Mouse (Mus musculus) kidney, postnatal 4 days (tissue): Measurements from ENCODE around the gene Nrk.

Experiments
- DNase-seq, 2 experiments: peaks; one replicate each; pipeline ENCODE4 v3.0.0; 2021; ENCODE audit warnings: mixed read lengths in 2 of 2

Nrk gene

DNA sequence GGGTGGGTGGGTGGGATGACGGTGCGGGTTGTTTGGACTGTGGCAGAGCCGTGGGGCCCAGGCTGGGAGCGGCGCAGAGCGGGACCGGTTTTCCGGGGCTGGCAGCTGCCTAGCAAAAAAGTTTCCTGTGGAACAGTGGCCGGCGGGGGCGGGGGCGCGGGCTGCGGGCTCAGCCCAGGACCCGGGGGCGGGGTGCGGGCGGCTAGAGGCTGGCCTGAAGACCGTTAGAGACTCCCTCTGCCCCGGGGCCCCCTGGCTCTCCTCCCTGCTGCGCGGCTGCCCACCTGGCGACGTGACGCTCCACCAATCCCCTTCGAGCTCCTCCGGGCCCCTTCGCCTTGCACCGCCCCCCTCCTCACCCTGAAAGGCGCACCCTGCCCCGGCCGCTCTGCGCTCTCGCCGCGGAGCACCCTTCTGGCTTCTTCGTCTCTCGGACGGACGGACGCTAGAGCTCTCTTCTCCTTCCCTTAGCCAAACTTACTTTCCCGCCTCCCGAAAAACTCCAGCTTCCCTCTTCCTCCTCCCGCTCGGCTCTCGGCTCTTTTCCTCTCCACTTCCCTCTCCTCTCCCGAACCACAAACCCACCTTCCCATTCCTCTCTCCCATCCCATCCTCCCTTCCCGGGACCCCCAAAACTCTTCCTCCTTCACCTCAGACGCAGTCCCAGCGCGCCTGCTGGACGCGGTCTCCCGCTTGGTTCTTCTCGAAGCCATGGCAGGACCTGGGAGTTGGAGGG is at the start of gene Nrk:
Gene Nrk (plus strand): TSS at position 390 of the 736 bp plus-strand sequence.
- peak; percentile 38 to 57 for DNase-seq

DNA sequence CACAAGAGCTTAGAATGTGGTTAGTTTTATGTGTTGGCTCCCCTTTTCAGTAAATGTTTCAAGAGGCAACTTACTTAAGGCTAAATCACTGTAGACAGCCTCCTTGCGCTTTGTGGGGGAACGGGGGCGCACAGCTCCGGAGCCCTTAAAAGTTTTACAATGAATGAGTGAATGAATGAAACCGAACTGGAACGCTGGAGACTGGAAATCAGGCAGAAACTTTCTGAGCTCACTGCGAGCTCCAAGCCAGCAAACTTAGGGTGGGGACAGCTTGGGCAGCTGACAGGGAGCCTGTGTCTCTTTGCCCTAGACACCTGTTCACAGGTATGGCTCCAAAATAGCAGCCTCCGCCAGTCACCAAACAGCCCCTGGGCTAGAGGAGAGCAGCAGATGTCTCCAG is 864 bp upstream of the Nrk start:
- DNase-seq: peak in 1 of 2 experiments; percentile 4

DNA sequence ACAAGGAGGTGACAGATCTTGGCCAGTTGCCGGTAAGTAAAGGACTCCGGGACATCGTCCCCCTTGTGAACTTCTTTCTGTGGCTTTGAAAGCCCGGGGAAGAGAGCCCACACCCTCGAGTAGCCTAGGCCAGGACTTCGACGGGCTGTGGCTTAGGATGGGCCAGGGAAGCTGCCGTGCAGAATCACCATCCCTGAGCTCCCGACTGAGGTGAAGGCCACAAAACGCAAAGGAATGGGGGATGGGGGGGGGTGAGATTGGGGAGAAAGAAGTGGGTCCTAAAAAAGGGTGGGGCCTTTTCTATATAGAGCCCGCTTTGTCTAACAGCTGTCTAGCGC is 516 bp downstream of the Nrk start:
- DNase-seq: no peak

DNA sequence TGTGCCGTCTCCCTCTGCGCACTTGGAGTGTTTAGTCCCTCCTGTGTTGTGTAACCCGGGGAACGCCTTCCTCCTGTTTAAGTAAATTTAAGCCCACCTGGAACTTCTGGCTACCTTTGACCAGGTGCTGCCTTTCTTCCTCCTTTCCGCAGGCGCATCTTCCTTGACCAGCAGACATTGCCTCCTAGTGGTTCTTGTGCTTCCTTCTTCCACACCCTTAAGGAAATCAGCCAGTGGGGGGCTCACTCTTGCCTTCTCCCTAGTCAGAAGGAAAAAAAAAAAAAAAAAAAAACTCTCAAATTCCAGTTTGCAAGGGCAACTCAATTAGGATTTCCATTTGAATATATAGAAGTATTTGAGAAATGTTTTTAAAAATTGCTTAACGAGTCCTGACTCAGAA is 4.8 kb downstream of the Nrk start:
- DNase-seq: peak in 1 of 2 experiments; percentile 9

DNA sequence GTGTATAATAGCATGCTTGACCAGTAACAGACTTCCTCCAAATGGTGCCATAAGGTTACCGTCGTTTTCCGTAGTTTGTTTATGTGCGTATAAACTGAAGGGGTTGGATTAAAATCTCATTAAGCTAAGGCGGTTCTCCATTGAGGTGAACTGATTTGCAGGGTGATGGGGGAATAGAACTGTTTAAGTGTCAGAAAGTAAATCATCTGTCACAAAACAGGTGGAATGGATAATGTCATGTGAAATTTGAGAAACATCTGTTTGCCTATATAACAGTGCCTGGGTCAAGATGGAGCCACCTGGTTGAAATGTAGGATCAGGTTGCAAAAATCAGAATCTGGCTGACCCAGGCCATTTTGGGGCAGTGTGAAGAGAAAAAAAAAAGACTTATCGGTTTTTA is 29.7 kb downstream of the Nrk start:
- no peak for DNase-seq

DNA sequence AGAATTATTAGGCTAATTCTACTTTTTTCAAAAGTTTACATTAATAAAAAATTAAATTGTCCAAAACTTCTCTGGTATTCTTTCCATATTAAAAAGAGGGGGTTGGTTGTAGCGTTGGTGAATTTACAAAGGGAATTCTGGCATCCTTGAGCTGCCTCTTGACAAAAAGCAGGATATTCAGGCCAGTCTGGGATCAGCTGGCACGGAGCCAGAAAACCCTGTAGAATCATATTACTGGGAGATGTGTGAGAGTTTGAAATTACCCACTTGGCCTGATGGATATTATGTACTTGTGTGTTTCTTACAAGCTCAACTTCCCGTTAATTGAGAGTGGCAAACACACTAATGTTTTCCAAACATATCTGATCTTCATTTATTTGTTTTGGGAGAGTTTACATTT is 46.5 kb downstream of the Nrk start:
- DNase-seq: peak; percentile 2 to 24

DNA sequence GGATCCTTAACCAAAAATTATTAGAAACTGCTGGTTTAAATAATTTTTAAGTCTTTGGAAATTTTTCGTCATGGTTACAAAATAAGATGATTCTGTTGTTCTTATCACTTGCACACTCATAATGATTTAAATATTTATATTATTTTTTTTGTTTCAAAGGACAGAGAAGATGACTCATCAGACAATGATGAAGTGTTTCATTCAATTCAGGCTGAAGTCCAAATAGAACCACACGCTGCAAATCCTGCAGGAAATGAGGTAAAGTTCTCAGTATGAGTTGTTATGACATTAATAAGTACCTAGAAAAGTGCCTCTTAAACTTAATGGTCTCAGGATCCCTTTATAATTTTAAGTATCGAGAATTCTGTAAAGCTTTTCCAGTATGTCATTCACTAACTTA is 64.3 kb downstream of the Nrk start:
- no peak for DNase-seq

DNA sequence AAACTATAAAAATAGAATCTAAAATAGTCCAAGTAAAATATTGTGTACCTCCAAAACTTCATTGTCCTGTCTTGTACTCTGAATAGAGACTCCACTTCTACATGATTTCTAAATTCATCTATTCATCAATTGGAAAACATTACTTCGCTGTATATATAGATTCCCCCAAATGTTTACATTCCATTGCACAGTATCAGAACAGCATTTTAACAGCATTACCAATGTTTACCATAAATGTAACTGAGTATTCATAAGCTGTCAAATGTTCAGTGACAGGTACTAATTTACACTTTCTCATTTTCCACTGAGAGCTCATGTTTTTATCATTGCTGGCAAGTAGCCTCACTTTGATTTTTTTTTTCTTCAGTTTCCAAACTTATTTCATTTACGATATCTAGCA is 65.0 kb downstream of the Nrk start:
- no peak for DNase-seq

DNA sequence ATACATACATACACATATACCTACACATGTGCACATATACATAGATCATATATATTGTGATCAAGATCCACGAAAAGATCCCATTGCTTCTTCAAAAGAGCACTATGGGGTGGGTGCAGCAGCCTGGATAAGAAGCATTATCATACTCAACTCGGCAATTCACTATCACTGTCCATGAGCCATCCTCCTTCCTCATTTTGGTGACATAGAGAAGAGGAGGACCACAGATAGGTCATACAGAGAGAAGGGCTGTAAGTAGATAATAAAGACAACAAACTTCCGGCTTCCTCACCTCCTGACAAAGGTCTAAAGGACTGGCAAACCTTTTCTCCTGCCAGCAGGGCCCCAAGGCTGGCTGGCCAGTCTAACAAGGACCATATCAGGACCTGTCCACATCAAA is 100.3 kb downstream of the Nrk start:
- DNase-seq: no peak

DNA sequence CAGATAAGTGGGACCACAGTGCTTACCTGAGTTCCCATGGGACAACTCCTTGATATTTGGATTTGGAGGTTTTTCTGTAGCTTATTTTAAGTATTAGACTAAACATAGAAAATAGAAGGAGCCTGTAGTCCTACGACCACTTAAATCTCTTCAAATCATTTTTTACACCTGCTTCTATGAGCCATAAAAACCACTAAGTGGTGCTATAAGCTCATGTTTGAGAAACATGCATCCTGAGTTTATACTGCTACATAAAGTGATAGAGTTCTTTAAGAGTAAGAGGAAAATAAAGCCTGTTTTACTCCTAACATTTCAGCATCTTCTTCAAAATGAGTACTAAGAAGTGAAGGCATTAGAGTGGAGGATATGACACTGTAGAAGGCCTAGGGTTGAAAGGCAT is 102.3 kb downstream of the Nrk start:
- no peak for DNase-seq

DNA sequence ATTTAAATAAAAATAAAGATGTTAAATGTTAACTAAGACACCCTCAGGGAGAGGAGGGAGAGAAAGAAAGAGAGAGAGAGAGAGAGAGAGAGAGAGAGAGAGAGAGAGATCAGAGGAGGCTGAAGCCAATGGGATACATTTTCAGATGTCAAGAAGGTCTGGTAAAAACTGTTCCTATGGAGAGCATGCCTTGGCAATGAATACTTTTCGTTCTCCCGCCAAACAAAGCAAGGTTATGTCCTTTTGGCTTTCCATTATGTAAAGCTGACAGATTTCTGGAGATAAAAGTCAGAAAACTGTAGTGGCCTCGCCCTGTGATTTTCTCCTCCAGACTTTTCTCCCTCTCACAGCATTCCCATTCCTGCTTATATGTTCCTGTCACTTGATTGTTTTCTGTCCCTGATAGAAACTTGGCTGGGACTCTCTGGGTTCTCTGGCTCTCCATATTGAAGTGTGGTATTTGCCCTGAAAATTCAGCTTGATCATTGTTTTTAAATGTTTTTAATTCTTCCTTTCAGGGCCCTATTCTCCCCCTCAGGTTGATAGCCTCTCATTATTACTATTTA is 112.4 kb downstream of the Nrk start:
- DNase-seq: no peak

DNA sequence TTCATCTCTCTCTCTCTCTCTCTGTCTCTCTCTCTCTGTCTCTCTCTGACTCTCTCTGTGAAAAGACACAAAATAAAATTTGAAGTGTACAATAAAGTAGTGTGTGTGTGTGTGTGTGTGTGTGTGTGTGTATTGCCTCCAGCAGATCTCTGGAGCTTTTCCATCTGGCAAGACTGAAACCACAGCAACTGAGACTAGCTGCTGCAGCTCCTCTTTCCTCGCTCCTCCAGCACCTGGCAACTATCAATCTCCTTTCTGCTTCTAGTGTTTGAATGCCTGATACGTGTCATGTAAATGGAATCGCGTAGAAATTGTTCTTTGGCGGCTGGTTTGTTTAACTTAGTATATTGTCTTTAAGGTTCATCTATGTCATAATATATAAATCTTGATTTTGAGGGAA is 113.1 kb downstream of the Nrk start:
- peak; percentile 2 to 7 for DNase-seq

DNA sequence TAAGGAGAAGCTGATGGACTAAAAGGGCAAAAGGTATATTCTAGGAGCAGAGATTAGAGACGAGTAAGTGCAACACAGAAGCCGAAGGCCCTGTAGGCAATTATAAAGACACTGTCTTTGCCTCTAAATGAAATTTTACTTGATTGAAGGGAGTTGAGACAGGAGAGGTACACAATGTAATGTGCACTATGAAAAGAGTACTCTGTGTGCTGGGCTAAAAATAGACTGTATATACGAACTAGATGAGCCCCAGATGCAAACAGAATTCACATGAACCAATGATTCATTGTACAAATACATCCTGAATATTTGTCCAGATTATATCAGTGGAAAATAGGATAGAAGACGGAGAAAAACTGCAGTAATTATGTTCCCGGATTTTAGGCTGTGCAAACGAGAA is 113.7 kb downstream of the Nrk start:
- DNase-seq: no peak

DNA sequence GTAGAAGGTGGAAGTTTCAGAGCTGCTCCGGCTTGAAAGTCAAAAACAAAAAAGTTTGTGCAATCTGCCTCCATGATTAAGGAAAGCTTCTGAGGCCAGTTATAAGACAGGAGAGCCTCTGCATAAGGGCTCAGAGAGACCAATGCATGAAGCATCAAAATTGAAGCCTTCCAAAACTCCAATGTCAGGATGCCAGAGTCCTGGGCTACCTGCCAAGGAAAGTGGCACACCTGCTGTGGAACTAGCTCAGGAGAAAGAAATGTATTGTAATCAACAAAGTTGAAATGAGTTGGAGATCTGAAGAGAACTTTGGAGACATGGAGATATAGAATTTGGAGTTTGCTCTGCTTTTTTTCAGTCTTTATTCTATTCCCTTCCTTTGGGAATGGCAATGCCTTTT is 123.4 kb downstream of the Nrk start:
- no peak for DNase-seq

DNA sequence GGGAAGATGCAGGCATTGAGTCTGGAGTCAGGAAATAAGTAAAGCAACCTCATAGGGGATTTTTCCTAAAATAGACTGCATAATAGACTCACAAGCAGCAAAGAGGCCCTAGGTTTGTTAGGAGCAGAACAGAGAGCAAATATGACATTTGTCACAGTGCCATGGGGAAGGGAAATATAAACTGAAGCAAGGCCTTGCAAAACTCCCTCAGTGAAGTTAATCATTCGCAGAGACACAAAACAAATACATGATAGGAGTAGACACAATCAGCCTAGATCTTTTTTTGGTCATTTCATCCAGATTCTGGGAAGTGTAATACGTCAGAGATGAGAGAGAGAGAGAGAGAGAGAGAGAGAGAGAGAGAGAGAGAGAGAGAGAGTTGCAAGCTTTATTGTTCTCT is 125.1 kb downstream of the Nrk start:
- no peak for DNase-seq

DNA sequence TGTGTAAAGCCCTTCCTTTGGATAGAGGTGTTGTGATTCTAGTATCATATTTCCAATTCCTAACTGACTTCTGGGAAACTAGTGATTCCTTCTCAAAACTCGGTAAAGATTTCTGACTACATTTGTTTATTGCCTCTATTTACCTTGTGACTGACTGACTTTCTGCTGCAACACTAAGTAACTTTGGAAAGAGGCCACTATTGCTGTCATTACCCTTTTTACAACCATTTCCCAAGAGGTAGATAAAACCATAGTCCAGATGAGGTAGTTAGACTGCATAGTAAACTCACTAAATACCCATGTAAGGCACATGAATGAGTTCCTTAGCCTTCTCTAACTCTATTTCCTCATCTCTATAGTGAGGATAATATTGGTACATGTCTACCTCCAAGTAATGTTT is 126.9 kb downstream of the Nrk start:
- no peak for DNase-seq

DNA sequence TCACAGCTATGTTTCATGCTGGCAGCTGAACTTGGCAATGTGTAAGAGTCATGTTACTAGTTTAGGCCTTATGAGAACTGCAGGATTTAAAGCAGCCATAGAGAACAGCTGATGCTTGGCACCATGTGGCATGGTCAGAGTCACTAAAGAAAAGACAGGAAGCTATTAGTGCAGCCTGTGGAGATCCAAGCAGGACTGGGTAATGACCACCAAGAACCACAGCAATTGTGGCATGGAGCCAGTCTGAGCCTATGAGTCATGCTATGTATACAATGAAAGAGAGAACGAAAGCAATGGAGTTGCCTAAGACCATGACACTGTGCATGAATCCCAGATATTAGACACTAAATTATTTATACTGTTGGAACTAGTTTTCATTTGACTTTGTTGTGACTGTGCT is 137.7 kb downstream of the Nrk start:
- DNase-seq: no peak

DNA sequence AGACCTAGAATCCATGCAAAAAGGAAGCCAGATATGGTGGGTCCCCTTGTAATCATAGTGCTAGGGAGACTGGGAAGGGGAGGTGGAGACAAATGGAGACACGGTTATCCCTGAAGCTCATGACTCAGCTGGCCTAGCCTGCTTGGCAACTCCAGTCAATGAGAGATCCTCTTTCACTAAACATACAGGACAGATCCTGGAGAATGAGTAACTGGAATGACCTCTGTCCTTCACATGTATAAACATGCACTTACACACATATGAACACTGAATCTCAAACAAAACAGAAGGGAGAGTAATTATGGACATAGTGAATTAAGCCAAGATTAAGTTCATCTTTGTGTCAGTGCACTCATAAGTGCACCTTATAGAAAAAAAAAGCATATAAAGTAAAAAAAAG is 138.9 kb downstream of the Nrk start:
- DNase-seq: no peak
